Mouse (Mus musculus) right cerebral cortex, adult 2 months (tissue): ENCODE measurements around the gene Idua.
"Not testable (repeated sequence)": the region's sequence is repeated elsewhere in the genome, so short reads cannot be mapped to it uniquely, and the experiment has no call there.

Experiments used
- DNase-seq, 2 experiments: peaks; one replicate each; pipeline ENCODE4 v3.0.0; 2021 to 2022; ENCODE audit warnings: low spot score in 2 of 2

The Idua gene

GRCm38 (mm10) chr5:108659698-108660631 lies at the start of gene Idua:
TSS of gene Idua (plus strand) at chr5:108660331.
- no peak for DNase-seq

GRCm38 (mm10) chr5:108610426-108610825 lies 49.7 kb upstream of the Idua start:
- no peak for DNase-seq

GRCm38 (mm10) chr5:108621870-108622269 lies 38.3 kb upstream of the Idua start:
- DNase-seq = no peak

- no peak for DNase-seq
Observed at GRCm38 (mm10) chr5:108626050-108626660, 34.0 kb upstream of the Idua start.

GRCm38 (mm10) chr5:108628891-108629633 lies 31.1 kb upstream of the Idua start:
- no peak for DNase-seq

- DNase-seq = peak; percentile 92 to 95
Observed at GRCm38 (mm10) chr5:108629634-108630483, 30.3 kb upstream of the Idua start, which contains the start of the genes Gak and Tmem175. TSS of gene Gak (minus strand) at chr5:108629755. TSS of gene Tmem175 (plus strand) at chr5:108629770.

- DNase-seq = no peak
Observed at GRCm38 (mm10) chr5:108633676-108634075, 26.5 kb upstream of the Idua start.

GRCm38 (mm10) chr5:108634088-108634487 lies 26.0 kb upstream of the Idua start:
- not testable (repeated sequence) for DNase-seq

GRCm38 (mm10) chr5:108636172-108636571 lies 24.0 kb upstream of the Idua start:
- DNase-seq = no peak

- DNase-seq = no peak
Observed at GRCm38 (mm10) chr5:108643674-108644073, 16.5 kb upstream of the Idua start.

GRCm38 (mm10) chr5:108645651-108646342 lies 14.3 kb upstream of the Idua start:
- no peak for DNase-seq

- no peak for DNase-seq
Observed at GRCm38 (mm10) chr5:108646343-108646660, 13.8 kb upstream of the Idua start.

GRCm38 (mm10) chr5:108647311-108647710 lies 12.8 kb upstream of the Idua start:
- no peak for DNase-seq

GRCm38 (mm10) chr5:108647820-108648465 lies 12.2 kb upstream of the Idua start:
- DNase-seq = no peak

- DNase-seq = no peak
Observed at GRCm38 (mm10) chr5:108648937-108649576, 11.1 kb upstream of the Idua start.

- DNase-seq = no peak
Observed at GRCm38 (mm10) chr5:108650341-108650740, 9.8 kb upstream of the Idua start.

- DNase-seq = no peak
Observed at GRCm38 (mm10) chr5:108651136-108651720, 8.9 kb upstream of the Idua start.

GRCm38 (mm10) chr5:108651823-108652222 lies 8.3 kb upstream of the Idua start:
- peak; percentile 63 to 69 for DNase-seq

- no peak for DNase-seq
Observed at GRCm38 (mm10) chr5:108653341-108653740, 6.8 kb upstream of the Idua start.
